Mouse (Mus musculus): ENCODE results near the gene Ifitm10. TPM values are rescaled to one million over a fixed set of nuclear protein-coding genes. Genes with fewer than 3 reads are reported as not detected.

Gene Ifitm10
- polyA plus RNA-seq, 1 experiment from 2014 or later: 0.32 TPM

Other genes with a start within 250 kb of the Ifitm10 start
- not detected in 2 replicates for gene Gm39115, start 237.7 kb downstream of the Ifitm10 start, polyA plus RNA-seq (2014; fragmentation: Nextera tagmentation; extraction: Ambion mirVana)
- gene Gm45337, start 229.1 kb downstream of the Ifitm10 start, polyA plus RNA-seq (2014; fragmentation: Nextera tagmentation; extraction: Ambion mirVana): not detected in 2 replicates
- not detected in 2 replicates for gene Gm29735, start 216.6 kb downstream of the Ifitm10 start, polyA plus RNA-seq (2014; fragmentation: Nextera tagmentation; extraction: Ambion mirVana)
- gene Gm4553, start 208.0 kb downstream of the Ifitm10 start, polyA plus RNA-seq (2014; fragmentation: Nextera tagmentation; extraction: Ambion mirVana): not detected in 2 replicates
- not detected in 2 replicates for gene Krtap5-2, start 197.7 kb downstream of the Ifitm10 start, polyA plus RNA-seq (2014; fragmentation: Nextera tagmentation; extraction: Ambion mirVana)
- gene Gm10153, start 183.4 kb downstream of the Ifitm10 start, polyA plus RNA-seq (2014; fragmentation: Nextera tagmentation; extraction: Ambion mirVana): not detected in 2 replicates
- gene Krtap5-3, start 172.4 kb downstream of the Ifitm10 start, polyA plus RNA-seq (2014; fragmentation: Nextera tagmentation; extraction: Ambion mirVana): not detected in 2 replicates
- not detected in 2 replicates for gene Gm7579, start 161.9 kb downstream of the Ifitm10 start, polyA plus RNA-seq (2014; fragmentation: Nextera tagmentation; extraction: Ambion mirVana)
- not detected in 2 replicates for gene Krtap5-5, start 143.8 kb downstream of the Ifitm10 start, polyA plus RNA-seq (2014; fragmentation: Nextera tagmentation; extraction: Ambion mirVana)
- not detected in 2 replicates for gene Gm40460, start 132.7 kb downstream of the Ifitm10 start, polyA plus RNA-seq (2014; fragmentation: Nextera tagmentation; extraction: Ambion mirVana)
- gene Gm2431, start 115.4 kb downstream of the Ifitm10 start, polyA plus RNA-seq (2014; fragmentation: Nextera tagmentation; extraction: Ambion mirVana): not detected in 2 replicates
- gene Gm4559, start 99.4 kb downstream of the Ifitm10 start, polyA plus RNA-seq (2014; fragmentation: Nextera tagmentation; extraction: Ambion mirVana): not detected in 2 replicates
- gene Krtap5-1, start 76.6 kb downstream of the Ifitm10 start, polyA plus RNA-seq (2014; fragmentation: Nextera tagmentation; extraction: Ambion mirVana): not detected in 2 replicates
- not detected in 2 replicates for gene Krtap5-4, start 70.2 kb downstream of the Ifitm10 start, polyA plus RNA-seq (2014; fragmentation: Nextera tagmentation; extraction: Ambion mirVana)
- not detected in 2 replicates for gene Gm49369, start 8.9 kb upstream of the Ifitm10 start, polyA plus RNA-seq (2014; fragmentation: Nextera tagmentation; extraction: Ambion mirVana)
- 129 and 147 TPM in 2 replicates for gene Ctsd, start 14.3 kb upstream of the Ifitm10 start, polyA plus RNA-seq (2014; fragmentation: Nextera tagmentation; extraction: Ambion mirVana)
- not detected in 2 replicates for gene Syt8, start 61.1 kb upstream of the Ifitm10 start, polyA plus RNA-seq (2014; fragmentation: Nextera tagmentation; extraction: Ambion mirVana)
- 1.3 TPM in 1 of 2 replicates, not detected in the other for gene Tnni2, start 68.1 kb upstream of the Ifitm10 start, polyA plus RNA-seq (2014; fragmentation: Nextera tagmentation; extraction: Ambion mirVana)
- gene Lsp1, start 87.1 kb upstream of the Ifitm10 start, polyA plus RNA-seq (2014; fragmentation: Nextera tagmentation; extraction: Ambion mirVana): 8.7 and 9.8 TPM in 2 replicates
- 1.00 and 1.0 TPM in 2 replicates for gene Tnnt3, start 125.1 kb upstream of the Ifitm10 start, polyA plus RNA-seq (2014; fragmentation: Nextera tagmentation; extraction: Ambion mirVana)
- 18.3 and 18.7 TPM in 2 replicates for gene Mrpl23, start 158.9 kb upstream of the Ifitm10 start, polyA plus RNA-seq (2014; fragmentation: Nextera tagmentation; extraction: Ambion mirVana)